ENCODE assay signal across 18 mouse cellular contexts in the genomic region with DNA sequence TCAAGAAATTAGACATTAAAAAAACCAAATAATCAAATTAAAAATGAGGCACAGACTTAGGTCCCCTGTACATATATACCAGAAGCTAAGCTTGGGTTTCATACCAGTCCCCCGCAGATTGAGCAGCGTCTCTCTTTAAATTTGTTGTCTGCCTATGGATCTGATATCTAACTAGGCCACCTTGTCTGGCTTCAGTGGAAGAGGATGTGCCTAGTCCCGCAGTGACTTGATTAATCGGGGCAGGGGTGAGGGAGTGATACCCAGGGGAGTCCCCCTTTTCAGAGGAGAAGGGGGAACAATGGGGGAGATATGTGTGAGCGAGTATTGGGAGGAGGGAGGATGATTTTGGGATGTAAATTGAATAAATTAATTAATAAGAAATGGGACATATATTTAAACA.
DNase-seq lines count a peak whose midpoint lies in the region; TF ChIP-seq lines count a peak whose summit lies in the region.
"Had no signal": no experiment of that assay in that cellular context is flagged by ENCODE, and none has a peak within 500 bp of the region (broad histone marks: within the 10 kb centered on the region; RNA-seq: fewer than 3 reads in every experiment).

No protein-coding gene starts in this region.

- intact Hi-C loops in left cerebral cortex, postnatal 4 days (cut with DNase I): no loop called here

- no peak for TF ChIP-seq RAD21 in MEL (IDR thresholded peaks at IDR 0.05; ENCODE audit: low read depth, low read length)

- TF ChIP-seq EP300 in MEL (IDR thresholded peaks at IDR 0.05; ENCODE audit: low read depth in 1 of 2, low read length in 2 of 2): peak; percentile 63 to 82

- TF ChIP-seq CTCF in MEL (IDR thresholded peaks at IDR 0.05 in 2 of 3, conservative IDR thresholded peaks at IDR 0.05 in 1 of 3; ENCODE audit: control insufficient read depth in 1 of 3, insufficient read depth in 1 of 3, low read depth in 2 of 3, low read length in 3 of 3, poor library complexity in 1 of 3, severe bottlenecking in 1 of 3): no peak

- no peak overlapping the region for H3K27ac ChIP-seq in MEL (ENCODE audit: control insufficient read depth, low read depth, low read length)

- H3K27me3 ChIP-seq in MEL (ENCODE audit: control insufficient read depth in 1 of 2, insufficient read depth in 2 of 2, low read length in 2 of 2): no peaks in the 10 kb centered on the region
- H3K27me3 ChIP-seq: CH12.LX, Patski had no signal

- H3K9ac ChIP-seq in MEL (ENCODE audit: control insufficient read depth, low read depth, low read length, poor library complexity, severe bottlenecking): no peak overlapping the region

- peaks cover 0 to 9% of the 10 kb centered on the region in 2 experiments; a peak in 2 of 4 replicates for H3K36me3 ChIP-seq in MEL (ENCODE audit: control insufficient read depth in 1 of 2, insufficient read depth in 2 of 2, low read length in 2 of 2)
- H3K36me3 ChIP-seq: G1E had no signal

- DNase-seq in heart, adult 11 months: peak; percentile 5
- DNase-seq in heart, adult 9 months (ENCODE audit: low spot score in 2 of 2): no peak
- DNase-seq in MEL (ENCODE audit: low read depth, low spot score): peak; percentile 56
- DNase-seq in left cerebral cortex, postnatal 4 days: no peak
- DNase-seq: adrenal gland, adult 2 months; adrenal gland, adult 8-10 months; adrenal gland, postnatal 10 days; adrenal gland, postnatal 14 days; adrenal gland, postnatal 25 days; adrenal gland, postnatal 36 days; B cell, adult 2 months; cerebellum, adult 11 months; cerebellum, adult 11-12 months; cerebellum, adult 18-20 months; cerebellum, adult 2 months had no signal

- peaks cover 3 to 5% of the 10 kb centered on the region in 2 experiments; a peak in 3 of 4 replicates for H3K4me1 ChIP-seq in MEL (ENCODE audit: control insufficient read depth in 1 of 2, insufficient read depth in 2 of 2, low read length in 2 of 2)

- H3K9me3 ChIP-seq in MEL (replicated peaks; ENCODE audit: insufficient read depth, low read length): no peaks in the 10 kb centered on the region
- H3K9me3 ChIP-seq: G1E had no signal

- H3K4me3 ChIP-seq in MEL (ENCODE audit: control insufficient read depth in 1 of 2, insufficient read depth in 1 of 2, low read depth in 2 of 2, low read length in 2 of 2): no peak overlapping the region

- no peak for TF ChIP-seq POLR2A in MEL (IDR thresholded peaks at IDR 0.05; ENCODE audit: control insufficient read depth in 1 of 2, insufficient read depth in 1 of 2, low read depth in 1 of 2, low read length in 2 of 2, poor library complexity in 1 of 2)

- H3K79me2 ChIP-seq in MEL (ENCODE audit: control insufficient read depth, insufficient read depth, low read length, poor library complexity): no peaks in the 10 kb centered on the region

TF ChIP-seq in MEL, 35 proteins besides CTCF, POLR2A, EP300 and RAD21:
- TF ChIP-seq MYC (IDR thresholded peaks at IDR 0.05; ENCODE audit: low read depth, low read length) (no peak), SIN3A (IDR thresholded peaks at IDR 0.05; ENCODE audit: low read length) (peak; percentile 39; the same call in 1 of the 2 replicates), NELFE (IDR thresholded peaks at IDR 0.05; ENCODE audit: low read depth, low read length) (no peak), NRF1 (IDR thresholded peaks at IDR 0.05; ENCODE audit: insufficient read depth, low read depth, low read length, poor library complexity, severe bottlenecking) (no peak), JUND (IDR thresholded peaks at IDR 0.05; ENCODE audit: low read depth, low read length) (no peak), ETS1 (IDR thresholded peaks at IDR 0.05; ENCODE audit: low read depth, low read length) (peak; percentile 37; the same call in 1 of the 2 replicates), GATA1 (IDR thresholded peaks at IDR 0.05; ENCODE audit: low read depth, low read length) (peak; percentile 76), MYB (IDR thresholded peaks at IDR 0.05; ENCODE audit: low read depth, low read length) (no peak), CHD2 (IDR thresholded peaks at IDR 0.05; ENCODE audit: low read length) (no peak), MXI1 (IDR thresholded peaks at IDR 0.05; ENCODE audit: low read depth, low read length) (no peak), TCF12 (IDR thresholded peaks at IDR 0.05; ENCODE audit: low read depth, low read length) (peak; percentile 89), POLR2AphosphoS5 (IDR thresholded peaks at IDR 0.05; ENCODE audit: borderline replicate concordance, low read depth, low read length) (no peak), SMC3 (IDR thresholded peaks at IDR 0.05; ENCODE audit: low read depth, low read length) (no peak), MAFK (IDR thresholded peaks at IDR 0.05; ENCODE audit: borderline replicate concordance, low read depth, low read length) (no peak), RCOR1 (IDR thresholded peaks at IDR 0.05; ENCODE audit: low read depth, low read length) (peak; percentile 54), CHD1 (IDR thresholded peaks at IDR 0.05; ENCODE audit: low read depth, low read length) (no peak), ZC3H11A (IDR thresholded peaks at IDR 0.05; ENCODE audit: low read depth, low read length) (no peak), BHLHE40 (IDR thresholded peaks at IDR 0.05; ENCODE audit: borderline replicate concordance, low read depth, low read length) (no peak), E2F4 (IDR thresholded peaks at IDR 0.05; ENCODE audit: borderline replicate concordance, low read depth, low read length) (no peak), GABPA (IDR thresholded peaks at IDR 0.05; ENCODE audit: low read depth, low read length) (no peak), TAL1 (IDR thresholded peaks at IDR 0.05; ENCODE audit: low read length) (peak; percentile 53; the same call in 1 of the 2 replicates), USF1 (IDR thresholded peaks at IDR 0.05; ENCODE audit: low read depth, low read length) (no peak), ZKSCAN1 (IDR thresholded peaks at IDR 0.05; ENCODE audit: low read depth, low read length) (no peak)

Comparison
In these comparisons a context has a peak if more than half of its experiments do, and no peak if none do; other contexts are left out.
1. DNase-seq: peak in heart, adult 11 months (single experiment) and MEL (single experiment); none in heart, adult 9 months (0 of 2) and left cerebral cortex, postnatal 4 days (single experiment).